Mouse (Mus musculus) kidney, postnatal 36 days (tissue): ENCODE measurements at regions not wholly inside any gene's neighbourhood (a gene's known extent, or its start where the extent isn't known, plus 50 kb on each side); places are given as distances from the start of the nearest gene placed in this dataset.

Experiments used
- DNase-seq, 2 experiments: peaks; one replicate each; pipeline ENCODE4 v3.0.0; 2021 to 2022; ENCODE audit warnings: mixed read lengths in 2 of 2

- DNase-seq, result no peak
Measured at GRCm38 (mm10) chrX:17026161-17026829, 114.7 kb upstream of the Ndp start.

GRCm38 (mm10) chrX:17017823-17018222 is 106.2 kb upstream of the Ndp start:
- no peak for DNase-seq

- no peak for DNase-seq
Measured at GRCm38 (mm10) chrX:17009188-17009587, 97.6 kb upstream of the Ndp start.

- DNase-seq, result peak; percentile 67 to 78
Measured at GRCm38 (mm10) chrX:16998578-16998977, 87.0 kb upstream of the Ndp start.
